Mouse (Mus musculus) MEL (cell line): ENCODE measurements around the gene Lmod3. TPM values are rescaled to one million over a fixed set of nuclear protein-coding genes. Genes with fewer than 3 reads are reported as not detected.

Experiments
- DNase-seq: peaks from one replicate; pipeline ENCODE4 v3.0.0; 2011; ENCODE audit warnings: low read depth, low spot score
- H3K27ac ChIP-seq: 2 replicates; pipeline ENCODE4 v1.5.1; 2012; ENCODE audit warnings: low read depth, mild to moderate bottlenecking, control low read depth, low read length, moderate library complexity; ENCODE audit not compliant: control insufficient read depth
- H3K27me3 ChIP-seq, 2 experiments: fragments of 150-350 bp in 1 of 2; sonication (generic) in 1 of 2; 2 replicates each; pipeline ENCODE4 v1.6.1; 2012; ENCODE audit warnings: low read length in 2 of 2, mild to moderate bottlenecking in 2 of 2, improper control_type of control experiment in 1 of 2, moderate library complexity in 1 of 2; ENCODE audit not compliant: insufficient read depth in 2 of 2, control insufficient read depth in 1 of 2
- H3K36me3 ChIP-seq, 2 experiments: 2 replicates each; pipeline ENCODE4 v1.6.1; 2012 to 2014; ENCODE audit warnings: low read length in 2 of 2, improper control_type of control experiment in 1 of 2, inconsistent platforms in 1 of 2, mild to moderate bottlenecking in 1 of 2; ENCODE audit not compliant: insufficient read depth in 2 of 2, control insufficient read depth in 1 of 2
- H3K4me1 ChIP-seq, 2 experiments: fragments of 150-350 bp in 1 of 2; sonication (generic) in 1 of 2; 2 replicates each; pipeline ENCODE4 v1.6.1; 2012; ENCODE audit warnings: low read length in 2 of 2, improper control_type of control experiment in 1 of 2, mild to moderate bottlenecking in 1 of 2; ENCODE audit not compliant: insufficient read depth in 2 of 2, control insufficient read depth in 1 of 2
- H3K4me3 ChIP-seq, 2 experiments: fragments of 150-350 bp in 1 of 2; sonication (generic) in 1 of 2; 2 replicates each; pipeline ENCODE4 v1.5.1; 2012; ENCODE audit warnings: low read depth in 2 of 2, low read length in 2 of 2, mild to moderate bottlenecking in 2 of 2, moderate library complexity in 2 of 2, control low read depth in 1 of 2, improper control_type of control experiment in 1 of 2; ENCODE audit not compliant: control insufficient read depth in 1 of 2, insufficient read depth in 1 of 2
- H3K79me2 ChIP-seq: 2 replicates; pipeline ENCODE4 v1.6.1; 2012; ENCODE audit warnings: mild to moderate bottlenecking, low read length, moderate library complexity; ENCODE audit not compliant: control insufficient read depth, poor library complexity, insufficient read depth
- H3K9ac ChIP-seq: 2 replicates; pipeline ENCODE4 v1.6.1; 2012; ENCODE audit warnings: low read depth, mild to moderate bottlenecking, control low read depth, low read length, moderate library complexity; ENCODE audit not compliant: control insufficient read depth, poor library complexity, severe bottlenecking
- H3K9me3 ChIP-seq: fragments of 150-350 bp; sonication (generic); replicated peaks from 2 replicates; pipeline ENCODE4 v1.6.1; 2012; ENCODE audit warnings: mild to moderate bottlenecking, low read length, improper control_type of control experiment, moderate library complexity; ENCODE audit not compliant: insufficient read depth
- BHLHE40 ChIP-seq: IDR thresholded peaks from 2 replicates; pipeline ENCODE4 v1.6.1; 2012; ENCODE audit warnings: low read depth, mild to moderate bottlenecking, inconsistent platforms, low read length, improper control_type of control experiment, borderline replicate concordance
- CHD2 ChIP-seq: IDR thresholded peaks from 2 replicates; pipeline ENCODE4 v1.6.1; 2011; ENCODE audit warnings: low read length, improper control_type of control experiment
- CTCF ChIP-seq, 3 experiments: IDR thresholded peaks in 2 of 3; conservative IDR thresholded peaks in 1 of 3; 2 replicates each; pipeline ENCODE4 v1.5.1; 2011 to 2012; ENCODE audit warnings: low read length in 3 of 3, low read depth in 2 of 3, mild to moderate bottlenecking in 2 of 3, improper control_type of control experiment in 1 of 3, inconsistent platforms in 1 of 3, mixed read lengths in 1 of 3, moderate library complexity in 1 of 3; ENCODE audit not compliant: control insufficient read depth in 1 of 3, insufficient read depth in 1 of 3, poor library complexity in 1 of 3, severe bottlenecking in 1 of 3
- ETS1 ChIP-seq: IDR thresholded peaks from 2 replicates; pipeline ENCODE4 v1.6.1; 2012; ENCODE audit warnings: low read depth, mild to moderate bottlenecking, inconsistent platforms, low read length, improper control_type of control experiment, moderate library complexity
- GATA1 ChIP-seq: IDR thresholded peaks from 2 replicates; pipeline ENCODE4 v1.6.1; 2011; ENCODE audit warnings: low read depth, low read length, improper control_type of control experiment
- JUND ChIP-seq: IDR thresholded peaks from 2 replicates; pipeline ENCODE4 v1.6.1; 2011; ENCODE audit warnings: low read depth, mild to moderate bottlenecking, improper control_type of control experiment, low read length
- KAT2A ChIP-seq: conservative IDR thresholded peaks from 2 replicates; pipeline ENCODE4 v1.6.1; 2012; ENCODE audit warnings: low read depth, low read length, improper control_type of control experiment, inconsistent platforms
- MAX ChIP-seq: IDR thresholded peaks from 2 replicates; pipeline ENCODE4 v1.6.1; 2011; ENCODE audit warnings: low read length, improper control_type of control experiment
- MEF2A ChIP-seq: IDR thresholded peaks from 2 replicates; pipeline ENCODE4 v1.6.1; 2014; ENCODE audit warnings: low read depth, mild to moderate bottlenecking, inconsistent platforms, low read length, improper control_type of control experiment; ENCODE audit not compliant: poor library complexity, insufficient replicate concordance, severe bottlenecking; ENCODE audit errors: extremely low read depth
- MXI1 ChIP-seq: IDR thresholded peaks from 2 replicates; pipeline ENCODE4 v1.6.1; 2011; ENCODE audit warnings: mild to moderate bottlenecking, low read depth, low read length, improper control_type of control experiment
- NELFE ChIP-seq: IDR thresholded peaks from 2 replicates; pipeline ENCODE4 v1.6.1; 2011; ENCODE audit warnings: low read depth, low read length, improper control_type of control experiment
- NRF1 ChIP-seq: IDR thresholded peaks from 2 replicates; pipeline ENCODE4 v1.6.1; 2014; ENCODE audit warnings: low read depth, mild to moderate bottlenecking, inconsistent platforms, low read length, improper control_type of control experiment, moderate library complexity; ENCODE audit not compliant: poor library complexity, insufficient read depth, severe bottlenecking
- POLR2A ChIP-seq, 2 experiments: IDR thresholded peaks; 2 replicates each; pipeline ENCODE4 v1.6.1; 2011 to 2012; ENCODE audit warnings: low read length in 2 of 2, mild to moderate bottlenecking in 2 of 2, control low read depth in 1 of 2, improper control_type of control experiment in 1 of 2, low read depth in 1 of 2, moderate library complexity in 1 of 2; ENCODE audit not compliant: control insufficient read depth in 1 of 2, insufficient read depth in 1 of 2, poor library complexity in 1 of 2
- POLR2AphosphoS2 ChIP-seq: IDR thresholded peaks from 2 replicates; pipeline ENCODE4 v1.6.1; 2011; ENCODE audit warnings: low read length, improper control_type of control experiment
- RCOR1 ChIP-seq: IDR thresholded peaks from 2 replicates; pipeline ENCODE4 v1.6.1; 2012; ENCODE audit warnings: low read depth, mild to moderate bottlenecking, inconsistent platforms, low read length, improper control_type of control experiment
- SIN3A ChIP-seq: IDR thresholded peaks from 2 replicates; pipeline ENCODE4 v1.6.1; 2012; ENCODE audit warnings: low read length, improper control_type of control experiment, inconsistent platforms
- SMC3 ChIP-seq: IDR thresholded peaks from 2 replicates; pipeline ENCODE4 v1.6.1; 2011; ENCODE audit warnings: low read depth, low read length, improper control_type of control experiment
- TAL1 ChIP-seq: IDR thresholded peaks from 2 replicates; pipeline ENCODE4 v1.6.1; 2012; ENCODE audit warnings: mild to moderate bottlenecking, inconsistent platforms, low read length, moderate library complexity, mixed read lengths
- TBP ChIP-seq: IDR thresholded peaks from 2 replicates; pipeline ENCODE4 v1.8.0; 2011; ENCODE audit warnings: low read depth, low read length, improper control_type of control experiment
- TCF12 ChIP-seq: IDR thresholded peaks from 2 replicates; pipeline ENCODE4 v1.6.1; 2014; ENCODE audit warnings: low read depth, mild to moderate bottlenecking, inconsistent platforms, low read length, improper control_type of control experiment, moderate library complexity
- UBTF ChIP-seq: IDR thresholded peaks from 2 replicates; pipeline ENCODE4 v1.6.1; 2012; ENCODE audit warnings: low read depth, mild to moderate bottlenecking, inconsistent platforms, low read length, improper control_type of control experiment, moderate library complexity, borderline replicate concordance; ENCODE audit not compliant: insufficient read depth
- USF1 ChIP-seq: IDR thresholded peaks from 2 replicates; pipeline ENCODE4 v1.6.1; 2014; ENCODE audit warnings: low read depth, mild to moderate bottlenecking, inconsistent platforms, low read length, improper control_type of control experiment, moderate library complexity
- USF2 ChIP-seq, 2 experiments: IDR thresholded peaks; 2 replicates each; pipeline ENCODE4 v1.6.1; 2011 to 2012; ENCODE audit warnings: improper control_type of control experiment in 2 of 2, low read length in 2 of 2, borderline replicate concordance in 1 of 2, inconsistent platforms in 1 of 2, low read depth in 1 of 2, mild to moderate bottlenecking in 1 of 2; ENCODE audit not compliant: insufficient read depth in 1 of 2
- ZC3H11A ChIP-seq: IDR thresholded peaks from 2 replicates; pipeline ENCODE4 v1.6.1; 2012; ENCODE audit warnings: low read depth, mild to moderate bottlenecking, inconsistent platforms, low read length, improper control_type of control experiment
- ZKSCAN1 ChIP-seq: IDR thresholded peaks from 2 replicates; pipeline ENCODE4 v1.6.1; 2012; ENCODE audit warnings: low read depth, mild to moderate bottlenecking, inconsistent platforms, low read length, improper control_type of control experiment, moderate library complexity
- ZNF384 ChIP-seq: IDR thresholded peaks from 2 replicates; pipeline ENCODE4 v1.6.1; 2012; ENCODE audit warnings: low read depth, mild to moderate bottlenecking, inconsistent platforms, low read length, improper control_type of control experiment
- polyA plus RNA-seq, 2 experiments: library from polyadenylated mRNA; stranded (reverse) in 1 of 2; unstranded in 1 of 2; fragments of >175 nt in 1 of 2; fragments of >200 nt in 1 of 2; gene quantifications; 2 replicates each; pipeline versions ENCODE4 v1.2.1 to v1.2.4; 2012; ENCODE audit warnings: low replicate concordance in 2 of 2, low read depth in 1 of 2; ENCODE audit not compliant: insufficient read length in 2 of 2, insufficient read depth in 1 of 2, missing spikeins in 1 of 2
- total RNA-seq: library from RNA; depleted of rRNA; stranded (reverse); fragments of 300-350 nt; gene quantifications from 2 replicates; pipeline ENCODE4 v1.2.3, GENCODE M21; 2012

Gene Lmod3
- total and polyA plus RNA-seq, 3 experiments, result not detected

GRCm38 (mm10) chr6:97300659-97301058 lies 48.1 kb upstream of the Lmod3 start:
- Histone ChIP-seq H3K79me2 (no peaks in the 10 kb centered on the region), H3K36me3 (no peaks in the 10 kb centered on the region), H3K27me3 (no peaks in the 10 kb centered on the region; a peak in 1 of 4 replicates), H3K9me3 (no peaks in the 10 kb centered on the region), H3K4me1 (no peaks in the 10 kb centered on the region), H3K9ac (no peak overlapping the region), H3K4me3 (no peak overlapping the region), H3K27ac (no peak overlapping the region)
- DNase-seq, result no peak
- TF ChIP-seq NELFE, result no peak
- TF ChIP-seq MAX, result no peak
- no peak for TF ChIP-seq TAL1
- no peak for TF ChIP-seq POLR2A (IDR thresholded peaks at IDR 0.05; ENCODE audit: control insufficient read depth in 1 of 2, insufficient read depth in 1 of 2, low read depth in 1 of 2, low read length in 2 of 2, poor library complexity in 1 of 2)
- TF ChIP-seq KAT2A, result no peak
- no peak for TF ChIP-seq ZKSCAN1
- no peak for TF ChIP-seq BHLHE40
- TF ChIP-seq USF2 (IDR thresholded peaks at IDR 0.05; ENCODE audit: borderline replicate concordance in 1 of 2, insufficient read depth in 1 of 2, low read depth in 1 of 2, low read length in 2 of 2), result no peak
- TF ChIP-seq UBTF, result no peak
- no peak for TF ChIP-seq MXI1
- TF ChIP-seq USF1, result no peak
- no peak for TF ChIP-seq TCF12

- H3K36me3 ChIP-seq, result no peaks in the 10 kb centered on the region
- TF ChIP-seq ETS1 (no peak), TBP (no peak), JUND (no peak), ZNF384 (no peak), SIN3A (no peak), NRF1 (no peak), POLR2AphosphoS2 (no peak), NELFE (no peak), SMC3 (no peak), ZC3H11A (no peak), TCF12 (no peak), MEF2A (no peak), GATA1 (no peak), TAL1 (no peak), CTCF (IDR thresholded peaks at IDR 0.05 in 2 of 3, conservative IDR thresholded peaks at IDR 0.05 in 1 of 3; ENCODE audit: control insufficient read depth in 1 of 3, insufficient read depth in 1 of 3, low read depth in 2 of 3, low read length in 3 of 3, poor library complexity in 1 of 3, severe bottlenecking in 1 of 3) (no peak), POLR2A (IDR thresholded peaks at IDR 0.05; ENCODE audit: control insufficient read depth in 1 of 2, insufficient read depth in 1 of 2, low read depth in 1 of 2, low read length in 2 of 2, poor library complexity in 1 of 2) (no peak), USF2 (IDR thresholded peaks at IDR 0.05; ENCODE audit: borderline replicate concordance in 1 of 2, insufficient read depth in 1 of 2, low read depth in 1 of 2, low read length in 2 of 2) (no peak), CHD2 (no peak), RCOR1 (no peak), KAT2A (no peak)
- TF ChIP-seq, all 39 proteins: peak for 0
- no peaks in the 10 kb centered on the region for H3K79me2 ChIP-seq
- no peak overlapping the region for H3K27ac ChIP-seq
- no peak overlapping the region for H3K9ac ChIP-seq
- H3K9me3 ChIP-seq, result no peaks in the 10 kb centered on the region
- H3K4me1 ChIP-seq, result no peaks in the 10 kb centered on the region
- H3K4me3 ChIP-seq, result no peak overlapping the region
- no peaks in the 10 kb centered on the region; a peak in 1 of 4 replicates for H3K27me3 ChIP-seq
- no peak for DNase-seq
Observed at GRCm38 (mm10) chr6:97300180-97300579, 47.6 kb upstream of the Lmod3 start.
